Mouse (Mus musculus) myocyte (in vitro differentiated cells): ENCODE data around the gene Tnnc2.

ENCODE experiments used
- E2F4 ChIP-seq: IDR thresholded peaks from one replicate; pipeline ENCODE4 v1.6.1; 2011; ENCODE audit warnings: mild to moderate bottlenecking, control low read depth, moderate library complexity; ENCODE audit not compliant: insufficient read depth
- MAX ChIP-seq: IDR thresholded peaks from one replicate; pipeline ENCODE4 v1.6.1; 2011; ENCODE audit warnings: low read depth, mild to moderate bottlenecking, control low read depth
- MYOD1 ChIP-seq, 3 experiments: IDR thresholded peaks; one replicate each; pipeline ENCODE4 v1.6.1; 2011; ENCODE audit warnings: control low read depth in 2 of 3, low read depth in 2 of 3, mild to moderate bottlenecking in 2 of 3, moderate library complexity in 1 of 3; ENCODE audit not compliant: insufficient read length in 2 of 3, control insufficient read depth in 1 of 3
- POLR2A ChIP-seq: IDR thresholded peaks from one replicate; pipeline ENCODE4 v1.6.1; 2011; ENCODE audit warnings: low read depth, mild to moderate bottlenecking, control low read depth, moderate library complexity; ENCODE audit not compliant: insufficient read length
- POLR2AphosphoS2 ChIP-seq: IDR thresholded peaks from one replicate; pipeline ENCODE4 v1.6.1; 2011; ENCODE audit warnings: low read depth, control low read depth; ENCODE audit not compliant: insufficient read length
- REST ChIP-seq: IDR thresholded peaks from one replicate; pipeline ENCODE4 v1.6.1; 2011; ENCODE audit warnings: mild to moderate bottlenecking, control low read depth, moderate library complexity; ENCODE audit not compliant: insufficient read depth, insufficient read length
- TCF12 ChIP-seq: IDR thresholded peaks from one replicate; pipeline ENCODE4 v1.6.1; 2011; ENCODE audit warnings: mild to moderate bottlenecking, control low read depth; ENCODE audit not compliant: poor library complexity, insufficient read depth, severe bottlenecking
- TCF3 ChIP-seq: IDR thresholded peaks from one replicate; pipeline ENCODE4 v1.6.1; 2011; ENCODE audit warnings: low read depth, control low read depth; ENCODE audit not compliant: insufficient read length
- USF1 ChIP-seq: IDR thresholded peaks from one replicate; pipeline ENCODE4 v1.6.1; 2011; ENCODE audit warnings: low read depth, mild to moderate bottlenecking, control low read depth, moderate library complexity

DNA sequence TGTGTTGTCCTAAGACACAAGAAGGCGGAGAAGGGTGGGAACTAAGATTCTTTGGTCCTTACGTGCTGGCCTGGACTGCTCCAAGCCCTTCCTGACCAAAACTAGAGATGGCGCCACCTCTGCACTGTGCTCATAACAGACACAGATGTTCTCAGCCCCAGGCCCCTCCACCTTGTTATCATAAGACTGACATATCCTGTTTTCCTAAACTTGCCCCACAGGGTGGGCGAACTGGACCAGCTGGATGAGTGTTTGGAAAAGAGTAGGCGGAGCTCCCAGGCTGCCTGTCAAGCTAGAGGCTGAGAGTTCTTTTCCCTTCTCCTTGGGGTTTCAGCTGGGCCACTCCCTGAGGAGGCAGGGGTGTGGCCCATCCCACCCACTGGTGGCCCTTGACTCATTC, 37.9 kb upstream of the Tnnc2 start:
- no peak for TF ChIP-seq TCF12
- no peak for TF ChIP-seq MAX
- TF ChIP-seq POLR2A = no peak
- TF ChIP-seq USF1 = no peak
- TF ChIP-seq MYOD1 (IDR thresholded peaks at IDR 0.05; ENCODE audit: control insufficient read depth in 1 of 3, insufficient read length in 2 of 3, low read depth in 2 of 3) = no peak
- no peak for TF ChIP-seq POLR2AphosphoS2
- TF ChIP-seq TCF3 = no peak
- TF ChIP-seq E2F4 = no peak
- TF ChIP-seq REST = no peak
